Mouse (Mus musculus): ENCODE results near the gene Etv1.

- TF ChIP-seq BHLHE40 (IDR thresholded peaks at IDR 0.05; ENCODE audit: borderline replicate concordance, low read depth, low read length) (no peak), POLR2A (IDR thresholded peaks at IDR 0.05; ENCODE audit: control insufficient read depth in 1 of 2, insufficient read depth in 1 of 2, low read depth in 1 of 2, low read length in 2 of 2, poor library complexity in 1 of 2) (no peak), JUND (IDR thresholded peaks at IDR 0.05; ENCODE audit: low read depth, low read length) (no peak), CTCF (IDR thresholded peaks at IDR 0.05 in 2 of 3, conservative IDR thresholded peaks at IDR 0.05 in 1 of 3; ENCODE audit: control insufficient read depth in 1 of 3, insufficient read depth in 1 of 3, low read depth in 2 of 3, low read length in 3 of 3, poor library complexity in 1 of 3, severe bottlenecking in 1 of 3) (no peak), EP300 (IDR thresholded peaks at IDR 0.05; ENCODE audit: low read depth in 1 of 2, low read length in 2 of 2) (no peak)
Observed at GRCm38 (mm10) chr12:38908947-38909346, 129.8 kb downstream of the Etv1 start.
